Mouse (Mus musculus) lung, embryonic 14.5 days (tissue): Measurements from ENCODE around the gene Zfand3. TPM values are rescaled to one million over a fixed set of nuclear protein-coding genes. Genes with fewer than 3 reads are reported as not detected.
A peak's percentile ranks its signal among the peaks of the same experiment; 100 is the strongest.

Source experiments
- ATAC-seq: fragments of 200-750 bp; cut with Nextera tagmentation; 2 replicates; pipeline ENCODE4 v1.8.0; 2017; ENCODE audit warnings: mild to moderate bottlenecking, moderate TSS enrichment, moderate library complexity; ENCODE audit not compliant: insufficient read depth
- DNase-seq: peaks from one replicate; pipeline ENCODE4 v3.0.0-alpha.2; 2015
- H3K27ac ChIP-seq: fragments of 300-500 bp; sonication (generic); 2 replicates; pipeline ENCODE4 v1.5.1; 2014; ENCODE audit warnings: low read depth, mild to moderate bottlenecking, moderate library complexity
- H3K27me3 ChIP-seq: fragments of 300-500 bp; sonication (generic); 2 replicates; pipeline ENCODE4 v1.6.1; 2014; ENCODE audit warnings: low read length, control low read depth; ENCODE audit not compliant: insufficient read depth
- H3K36me3 ChIP-seq: fragments of 300-500 bp; sonication (generic); 2 replicates; pipeline ENCODE4 v1.6.1; 2014; ENCODE audit warnings: control low read depth; ENCODE audit not compliant: insufficient read depth
- H3K4me1 ChIP-seq: fragments of 300-500 bp; sonication (generic); 2 replicates; pipeline ENCODE4 v1.6.1; 2014; ENCODE audit warnings: antibody characterized with exemption, control low read depth; ENCODE audit not compliant: insufficient read depth
- H3K4me2 ChIP-seq: fragments of 300-500 bp; sonication (generic); 2 replicates; pipeline ENCODE4 v1.6.1; 2014; ENCODE audit warnings: mild to moderate bottlenecking
- H3K4me3 ChIP-seq: fragments of 300-500 bp; sonication (generic); 2 replicates; pipeline ENCODE4 v1.5.1; 2014; ENCODE audit warnings: low read depth, low read length
- H3K9ac ChIP-seq: fragments of 300-500 bp; sonication (generic); 2 replicates; pipeline ENCODE4 v1.6.1; 2014
- H3K9me3 ChIP-seq: fragments of 300-500 bp; sonication (generic); 2 replicates; pipeline ENCODE4 v1.6.1; 2016; ENCODE audit warnings: low read depth, low read length, control low read depth
- CTCF ChIP-seq: IDR thresholded peaks from 2 replicates; pipeline ENCODE4 v1.5.1; 2016; ENCODE audit warnings: antibody characterized with exemption, low read depth
- WGBS: fragments of 180-500 bp; shearing (Covaris S2); extraction: QIAGEN DNeasy Blood & Tissue Kit; methylation state at CpG from one replicate; pipeline ENCODE4 v1.1.7; 2014; 5-methylcytosine and 5-hydroxymethylcytosine counted together
- polyA plus RNA-seq: library from polyadenylated mRNA; unstranded; fragments of >200 nt; fragmentation: Nextera tagmentation; extraction: Ambion mirVana; gene quantifications from 2 replicates; pipeline ENCODE4 v1.2.1, GENCODE M21; 2014

Gene Zfand3
- polyA plus RNA-seq, 1 experiment from 2014 or later = 47.5 TPM

DNA sequence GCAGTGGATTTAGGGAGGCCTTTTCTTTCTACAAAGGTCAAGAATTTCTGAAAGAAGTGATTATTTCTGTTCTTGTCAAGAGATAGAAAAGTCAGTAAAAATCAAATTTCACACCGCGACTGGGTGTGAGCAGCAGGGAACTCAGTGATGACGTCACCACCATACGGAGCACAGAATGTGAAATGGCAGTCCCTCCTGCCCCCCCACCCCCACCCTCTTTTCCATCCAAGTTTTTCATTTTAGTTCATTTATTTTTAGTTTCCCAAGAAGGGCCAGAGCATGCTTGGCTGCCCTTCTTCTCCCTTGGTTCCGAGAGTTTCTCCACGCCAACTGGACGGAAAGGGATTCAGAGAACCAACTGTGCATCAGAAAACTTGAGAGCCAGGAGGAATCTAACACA, 6.8 kb upstream of the Zfand3 start:
- ATAC-seq (no peak), DNase-seq (no peak)
- Histone ChIP-seq H3K27me3 (no peaks in the 10 kb centered on the region), H3K36me3 (no peaks in the 10 kb centered on the region), H3K4me3 (no peak overlapping the region), H3K9ac (no peak overlapping the region), H3K4me1 (no peaks in the 10 kb centered on the region), H3K27ac (no peak overlapping the region), H3K9me3 (no peaks in the 10 kb centered on the region), H3K4me2 (no peak overlapping the region)
- no peak for TF ChIP-seq CTCF
- WGBS = 74% methylated on average over 7 of the region's 7 CpGs

DNA sequence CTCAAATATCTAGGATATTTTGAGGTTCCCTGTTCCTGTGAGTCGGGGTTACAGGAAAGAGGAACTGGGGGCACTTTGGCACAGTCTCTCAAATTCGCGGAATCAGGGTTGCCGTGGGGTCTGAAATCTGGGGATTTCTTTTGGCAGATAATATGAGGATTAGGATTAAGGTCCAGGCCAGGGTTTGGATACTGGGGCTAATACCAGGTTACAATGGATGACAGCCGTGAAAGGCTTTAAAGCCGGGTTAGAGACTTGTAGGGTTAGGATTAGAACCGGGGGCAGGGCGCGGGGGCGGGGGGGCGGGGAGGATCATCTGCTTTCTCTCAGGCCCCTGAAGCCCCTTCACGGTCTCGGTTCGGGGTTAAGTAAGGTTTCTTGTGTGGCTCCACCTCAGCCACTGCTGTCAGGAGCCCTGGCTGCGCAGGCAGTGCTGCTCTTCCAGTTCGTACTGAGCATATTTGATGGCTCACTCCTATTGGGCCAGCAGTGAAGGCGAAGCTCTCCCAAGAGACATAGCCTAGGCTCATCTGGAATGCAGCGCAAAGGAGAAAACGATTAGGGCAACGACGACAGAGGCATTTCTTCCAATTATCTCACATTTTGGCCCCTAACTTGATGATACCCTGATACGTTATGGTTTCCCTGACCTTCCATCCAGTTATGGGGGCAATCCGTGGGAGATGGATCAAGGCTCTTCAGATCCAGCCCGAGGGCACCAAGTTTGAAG, 5.8 kb upstream of the Zfand3 start:
- WGBS = 80% methylated on average over 24 of the region's 24 CpGs
- TF ChIP-seq CTCF = no peak
- ATAC-seq = no peak
- no peak overlapping the region for H3K4me3 ChIP-seq
- no peaks in the 10 kb centered on the region for H3K4me1 ChIP-seq
- H3K27me3 ChIP-seq = no peaks in the 10 kb centered on the region
- no peak overlapping the region for H3K4me2 ChIP-seq
- no peak for DNase-seq
- no peak overlapping the region for H3K9ac ChIP-seq
- H3K36me3 ChIP-seq = no peaks in the 10 kb centered on the region
- no peak overlapping the region for H3K27ac ChIP-seq
- no peaks in the 10 kb centered on the region for H3K9me3 ChIP-seq

DNA sequence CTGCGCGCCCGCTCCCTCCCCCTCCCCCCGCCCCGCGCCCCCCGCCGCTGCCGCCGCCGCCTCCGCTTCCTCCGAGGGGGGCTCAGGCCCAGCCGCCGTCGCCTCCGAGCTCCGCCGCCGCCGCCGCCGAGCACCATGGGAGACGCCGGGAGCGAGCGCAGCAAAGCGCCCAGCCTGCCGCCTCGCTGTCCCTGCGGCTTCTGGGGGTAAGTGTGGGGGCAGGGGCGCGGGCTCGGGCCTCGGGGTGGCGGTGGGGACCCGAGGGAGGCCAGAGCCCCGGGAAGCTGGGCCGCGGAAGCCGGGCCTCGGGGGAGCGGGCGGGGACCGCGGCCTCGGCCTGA, 540 bp downstream of the Zfand3 start:
- peak overlapping the region; percentile 77 for H3K4me2 ChIP-seq
- H3K4me3 ChIP-seq = peak overlapping the region; percentile 93
- under 1% methylated on average over 34 of the region's 47 CpGs for WGBS
- H3K36me3 ChIP-seq = no peaks in the 10 kb centered on the region
- DNase-seq = no peak
- no peaks in the 10 kb centered on the region for H3K9me3 ChIP-seq
- TF ChIP-seq CTCF = no peak
- H3K4me1 ChIP-seq = peaks cover 24% of the 10 kb centered on the region
- ATAC-seq = peak; percentile 25
- peak overlapping the region; percentile 100 for H3K27ac ChIP-seq
- peak overlapping the region; percentile 97 for H3K9ac ChIP-seq
- no peaks in the 10 kb centered on the region for H3K27me3 ChIP-seq

DNA sequence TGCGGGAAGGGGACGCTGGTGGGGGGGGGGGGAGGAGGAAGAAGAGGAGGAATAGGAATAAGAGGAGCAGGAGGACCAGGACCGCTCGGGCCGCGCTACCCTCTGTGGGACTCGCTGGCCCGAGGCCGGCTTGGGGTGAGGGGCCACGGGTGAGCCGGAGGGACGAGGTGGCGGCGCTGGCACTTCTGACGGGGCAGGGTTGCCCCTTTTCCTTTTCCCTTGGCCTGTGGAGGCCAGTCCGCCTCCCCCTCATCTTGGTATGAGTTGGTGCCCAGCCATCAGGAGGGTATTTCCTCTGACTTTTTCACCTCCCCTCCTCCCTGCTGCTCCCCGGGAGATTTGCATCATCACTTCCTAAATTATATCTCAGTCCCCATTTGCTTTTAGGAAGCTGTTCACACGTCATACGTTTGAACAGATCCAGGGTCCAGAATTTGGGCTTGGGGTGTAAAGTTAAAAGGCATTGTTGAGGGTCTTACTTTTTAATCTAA, 963 bp downstream of the Zfand3 start:
- ATAC-seq (peak; percentile 24; the same call in 1 of the 2 replicates), DNase-seq (peak; percentile 52)
- peak overlapping the region; percentile 93 for H3K4me3 ChIP-seq
- peaks cover 24% of the 10 kb centered on the region for H3K4me1 ChIP-seq
- H3K27ac ChIP-seq = peak overlapping the region; percentile 100
- H3K27me3 ChIP-seq = no peaks in the 10 kb centered on the region
- 0% methylated on average over 14 of the region's 19 CpGs for WGBS
- no peaks in the 10 kb centered on the region for H3K9me3 ChIP-seq
- peak overlapping the region; percentile 97 for H3K9ac ChIP-seq
- H3K4me2 ChIP-seq = peak overlapping the region; percentile 77
- TF ChIP-seq CTCF = no peak
- no peaks in the 10 kb centered on the region for H3K36me3 ChIP-seq

DNA sequence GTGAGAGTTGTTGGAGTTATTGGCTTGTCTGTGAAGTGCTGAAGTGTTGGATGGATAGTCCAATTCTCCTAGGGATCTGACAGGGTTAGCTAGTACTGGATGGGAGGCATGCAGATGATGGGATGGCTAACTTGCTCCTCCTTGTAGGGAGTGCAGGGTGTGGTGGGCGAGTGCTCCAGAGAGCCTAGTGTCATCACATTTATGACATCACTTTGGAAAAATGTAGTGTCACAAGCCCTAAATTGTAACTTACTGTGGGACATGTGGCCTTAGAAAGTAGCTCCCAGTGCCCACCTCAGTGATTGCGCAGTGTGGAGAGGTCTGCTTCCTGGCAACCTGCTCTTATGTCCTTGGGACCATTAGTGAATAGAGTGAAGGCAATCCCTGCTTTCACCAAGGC, 2.3 kb downstream of the Zfand3 start:
- no peak overlapping the region for H3K9ac ChIP-seq
- no peak for TF ChIP-seq CTCF
- H3K27ac ChIP-seq = no peak overlapping the region
- H3K9me3 ChIP-seq = no peaks in the 10 kb centered on the region
- no peaks in the 10 kb centered on the region for H3K36me3 ChIP-seq
- no peak for DNase-seq
- H3K4me3 ChIP-seq = peak overlapping the region; percentile 93; the same call in 1 of the 2 replicates
- no peak for ATAC-seq
- 73% methylated on average over 2 of the region's 2 CpGs for WGBS
- H3K4me2 ChIP-seq = peak overlapping the region; percentile 77
- H3K27me3 ChIP-seq = no peaks in the 10 kb centered on the region
- peaks cover 24% of the 10 kb centered on the region for H3K4me1 ChIP-seq

DNA sequence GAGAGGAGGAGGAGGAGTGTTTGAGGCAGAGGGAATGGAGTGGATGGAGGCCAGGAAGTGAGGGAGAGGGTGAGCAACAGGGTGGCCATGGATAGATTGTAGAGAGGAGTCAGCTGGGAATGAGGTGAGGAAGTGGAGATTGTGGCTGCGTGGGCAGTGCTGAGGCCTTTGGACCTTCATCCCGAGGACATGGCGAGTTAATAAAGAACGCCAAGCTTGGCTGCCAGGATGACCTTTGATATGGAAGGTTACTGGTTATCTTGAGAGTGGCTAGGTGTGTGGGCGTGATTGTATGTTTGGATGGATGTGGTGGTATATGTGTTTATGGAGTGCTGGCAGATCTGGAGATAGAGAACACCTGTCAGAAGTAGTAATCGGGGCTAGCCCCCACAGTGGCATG, 3.4 kb downstream of the Zfand3 start:
- 41% methylated on average over 6 of the region's 6 CpGs for WGBS
- DNase-seq (no peak), ATAC-seq (no peak)
- Histone ChIP-seq H3K27me3 (no peaks in the 10 kb centered on the region), H3K4me3 (no peak overlapping the region), H3K9me3 (no peaks in the 10 kb centered on the region), H3K27ac (no peak overlapping the region), H3K4me1 (peaks cover 24% of the 10 kb centered on the region), H3K36me3 (no peaks in the 10 kb centered on the region), H3K4me2 (peak overlapping the region; percentile 27; the same call in 1 of the 2 replicates), H3K9ac (no peak overlapping the region; the same call in 1 of the 2 replicates)
- no peak for TF ChIP-seq CTCF

DNA sequence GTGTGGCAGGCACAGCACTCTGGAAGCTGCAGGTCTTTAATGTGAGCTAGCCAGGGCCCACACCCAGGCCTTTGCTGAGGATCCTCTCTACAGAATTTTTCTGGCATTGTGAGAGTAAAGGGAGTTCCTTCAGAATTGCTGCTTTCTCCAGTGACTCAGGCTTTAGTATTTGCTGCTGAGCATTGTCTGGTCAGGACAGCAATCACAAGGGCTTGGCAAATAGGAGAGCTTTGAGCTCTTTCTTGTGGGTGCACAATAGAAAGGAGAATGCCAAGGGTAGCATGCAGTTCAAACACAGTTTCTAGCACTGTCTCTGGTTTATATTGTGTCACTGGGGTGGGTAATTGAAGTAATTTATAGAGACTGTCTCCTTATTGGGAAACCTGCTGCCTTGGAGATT, 3.9 kb downstream of the Zfand3 start:
- DNase-seq (no peak), ATAC-seq (no peak)
- no peak overlapping the region for H3K4me3 ChIP-seq
- no peaks in the 10 kb centered on the region for H3K9me3 ChIP-seq
- TF ChIP-seq CTCF = no peak
- 0 out of 2 replicates have a peak overlapping the region, but pooled peaks have one; percentile 18 for H3K27ac ChIP-seq
- H3K4me1 ChIP-seq = peaks cover 24% of the 10 kb centered on the region
- no peaks in the 10 kb centered on the region for H3K36me3 ChIP-seq
- H3K4me2 ChIP-seq = peak overlapping the region; percentile 27; the same call in 1 of the 2 replicates
- H3K27me3 ChIP-seq = no peaks in the 10 kb centered on the region
- peak overlapping the region; percentile 6; the same call in 1 of the 2 replicates for H3K9ac ChIP-seq
